Mouse (Mus musculus): ENCODE data around the gene AI481877. TPM values are rescaled to one million over a fixed set of nuclear protein-coding genes. Genes with fewer than 3 reads are reported as not detected.
A peak's percentile ranks its signal among the peaks of the same experiment; 100 is the strongest.

The AI481877 gene
- polyA plus RNA-seq, 1 experiment from 2014 or later = not detected

GRCm38 (mm10) chr4:59040397-59041287, 98.1 kb downstream of the AI481877 start:
- H3K4me3 ChIP-seq = no peak overlapping the region
- WGBS = 91% methylated on average over 11 of the region's 11 CpGs
- no peak overlapping the region for H3K27ac ChIP-seq (replicated peaks)
- H3K9me3 ChIP-seq (replicated peaks) = no peaks in the 10 kb centered on the region
- H3K27me3 ChIP-seq (ENCODE audit: low read depth, poor library complexity, severe bottlenecking) = 0 out of 2 replicates have a peak, but pooled peaks cover 8% of the 10 kb centered on the region
- DNase-seq (ENCODE audit: low spot score) = no peak
- peaks cover 9% of the 10 kb centered on the region; the same call in 1 of the 2 replicates for H3K4me1 ChIP-seq
- H3K36me3 ChIP-seq = no peaks in the 10 kb centered on the region

- no peak for DNase-seq (ENCODE audit: low spot score)
- Histone ChIP-seq H3K27ac (replicated peaks) (no peak overlapping the region), H3K4me3 (no peak overlapping the region), H3K4me1 (peaks cover 13% of the 10 kb centered on the region; the same call in 1 of the 2 replicates), H3K36me3 (no peaks in the 10 kb centered on the region), H3K27me3 (ENCODE audit: low read depth, poor library complexity, severe bottlenecking) (peaks cover 10% of the 10 kb centered on the region; the same call in 1 of the 2 replicates), H3K9me3 (replicated peaks) (peaks cover 7% of the 10 kb centered on the region)
- 88% methylated on average over 3 of the region's 3 CpGs for WGBS
Observed at GRCm38 (mm10) chr4:59037525-59037924, 101.3 kb downstream of the AI481877 start.

- H3K4me1 ChIP-seq = peaks cover 13% of the 10 kb centered on the region; the same call in 1 of the 2 replicates
- DNase-seq (ENCODE audit: low spot score) = peak; percentile 79
- H3K27me3 ChIP-seq (ENCODE audit: low read depth, poor library complexity, severe bottlenecking) = peaks cover 10% of the 10 kb centered on the region; the same call in 1 of the 2 replicates
- H3K36me3 ChIP-seq = no peaks in the 10 kb centered on the region
- no peak overlapping the region for H3K27ac ChIP-seq (replicated peaks)
- no peak overlapping the region for H3K4me3 ChIP-seq
- WGBS = 48% methylated on average over 13 of the region's 13 CpGs
- H3K9me3 ChIP-seq (replicated peaks) = peaks cover 7% of the 10 kb centered on the region
Observed at GRCm38 (mm10) chr4:59036490-59037127, 102.2 kb downstream of the AI481877 start.

- H3K4me3 ChIP-seq = peak overlapping the region; percentile 83
- H3K4me1 ChIP-seq = peaks cover 13% of the 10 kb centered on the region; the same call in 1 of the 2 replicates
- no peaks in the 10 kb centered on the region for H3K36me3 ChIP-seq
- WGBS = 59% methylated on average over 18 of the region's 18 CpGs
- peak overlapping the region; percentile 89 for H3K27ac ChIP-seq (replicated peaks)
- DNase-seq (ENCODE audit: low spot score) = no peak
- H3K9me3 ChIP-seq (replicated peaks) = peaks cover 7% of the 10 kb centered on the region
- peaks cover 10% of the 10 kb centered on the region; the same call in 1 of the 2 replicates for H3K27me3 ChIP-seq (ENCODE audit: low read depth, poor library complexity, severe bottlenecking)
Observed at GRCm38 (mm10) chr4:59035786-59036350, 102.9 kb downstream of the AI481877 start.

- Histone ChIP-seq H3K27ac (replicated peaks) (peak within 1 kb of the TSS; percentile 89), H3K4me1 (peaks cover 13% of the 10 kb centered on the region; the same call in 1 of the 2 replicates), H3K9me3 (replicated peaks) (peaks cover 7% of the 10 kb centered on the region), H3K36me3 (no peaks in the 10 kb centered on the region), H3K4me3 (peak within 1 kb of the TSS; percentile 83), H3K27me3 (ENCODE audit: low read depth, poor library complexity, severe bottlenecking) (peaks cover 10% of the 10 kb centered on the region; the same call in 1 of the 2 replicates)
- DNase-seq (ENCODE audit: low spot score) = peak; percentile 73
- WGBS = 11% methylated on average over 76 of the region's 76 CpGs
Observed at GRCm38 (mm10) chr4:59034918-59035785, 103.6 kb downstream of the AI481877 start, which contains the start of gene Gng10. TSS of gene Gng10 (plus strand) at chr4:59035088.

GRCm38 (mm10) chr4:59034325-59034917, 104.4 kb downstream of the AI481877 start:
- Histone ChIP-seq H3K9me3 (replicated peaks) (peaks cover 7% of the 10 kb centered on the region), H3K4me3 (peak overlapping the region; percentile 83), H3K27ac (replicated peaks) (peak overlapping the region; percentile 89), H3K4me1 (peaks cover 13% of the 10 kb centered on the region; the same call in 1 of the 2 replicates), H3K27me3 (ENCODE audit: low read depth, poor library complexity, severe bottlenecking) (peaks cover 10% of the 10 kb centered on the region; the same call in 1 of the 2 replicates), H3K36me3 (no peaks in the 10 kb centered on the region)
- DNase-seq (ENCODE audit: low spot score) = no peak
- WGBS = 80% methylated on average over 10 of the region's 10 CpGs

- no peak overlapping the region for H3K4me3 ChIP-seq
- H3K4me1 ChIP-seq = no peaks in the 10 kb centered on the region
- 90% methylated on average over 2 of the region's 2 CpGs for WGBS
- no peak for DNase-seq (ENCODE audit: low spot score)
- no peaks in the 10 kb centered on the region for H3K9me3 ChIP-seq (replicated peaks)
- H3K27ac ChIP-seq (replicated peaks) = no peak overlapping the region
- H3K27me3 ChIP-seq (ENCODE audit: low read depth, poor library complexity, severe bottlenecking) = no peaks in the 10 kb centered on the region
- peaks cover 31% of the 10 kb centered on the region for H3K36me3 ChIP-seq
Observed at GRCm38 (mm10) chr4:59016922-59017321, 121.9 kb downstream of the AI481877 start.

- Histone ChIP-seq H3K27ac (replicated peaks) (no peak overlapping the region), H3K9me3 (replicated peaks) (no peaks in the 10 kb centered on the region), H3K36me3 (peaks cover 20% of the 10 kb centered on the region), H3K4me3 (no peak overlapping the region), H3K4me1 (no peaks in the 10 kb centered on the region), H3K27me3 (ENCODE audit: low read depth, poor library complexity, severe bottlenecking) (0 out of 2 replicates have a peak, but pooled peaks cover 1% of the 10 kb centered on the region)
- WGBS = 92% methylated on average over 3 of the region's 3 CpGs
- DNase-seq (ENCODE audit: low spot score) = no peak
Observed at GRCm38 (mm10) chr4:59015181-59015580, 123.6 kb downstream of the AI481877 start.

- H3K4me1 ChIP-seq = peaks cover 4% of the 10 kb centered on the region
- H3K36me3 ChIP-seq = no peaks in the 10 kb centered on the region
- no peak overlapping the region for H3K27ac ChIP-seq (replicated peaks)
- H3K27me3 ChIP-seq (ENCODE audit: low read depth, poor library complexity, severe bottlenecking) = peaks cover 24% of the 10 kb centered on the region; the same call in 1 of the 2 replicates
- no peak for DNase-seq (ENCODE audit: low spot score)
- H3K9me3 ChIP-seq (replicated peaks) = no peaks in the 10 kb centered on the region
- WGBS = 88% methylated on average over 3 of the region's 3 CpGs
- H3K4me3 ChIP-seq = no peak overlapping the region
Observed at GRCm38 (mm10) chr4:59011446-59011845, 127.3 kb downstream of the AI481877 start.

GRCm38 (mm10) chr4:59009696-59010095, 129.1 kb downstream of the AI481877 start:
- H3K27ac ChIP-seq (replicated peaks) = no peak overlapping the region
- 67% methylated on average over 4 of the region's 4 CpGs for WGBS
- no peak for DNase-seq (ENCODE audit: low spot score)

GRCm38 (mm10) chr4:59009186-59009585, 129.6 kb downstream of the AI481877 start:
- DNase-seq (ENCODE audit: low spot score) = no peak
- H3K27ac ChIP-seq (replicated peaks) = no peak overlapping the region
- H3K27me3 ChIP-seq (ENCODE audit: low read depth, poor library complexity, severe bottlenecking) = peaks cover 42% of the 10 kb centered on the region
- H3K36me3 ChIP-seq = no peaks in the 10 kb centered on the region
- H3K4me1 ChIP-seq = peaks cover 17% of the 10 kb centered on the region
- WGBS = 92% methylated on average over 7 of the region's 7 CpGs
- no peaks in the 10 kb centered on the region for H3K9me3 ChIP-seq (replicated peaks)
- no peak overlapping the region for H3K4me3 ChIP-seq

More at GRCm38 (mm10) chr4:59009696-59010095, 129.1 kb downstream of the AI481877 start:
- Histone ChIP-seq H3K4me1 (peaks cover 12% of the 10 kb centered on the region), H3K36me3 (no peaks in the 10 kb centered on the region), H3K4me3 (no peak overlapping the region), H3K27me3 (ENCODE audit: low read depth, poor library complexity, severe bottlenecking) (peaks cover 37% of the 10 kb centered on the region), H3K9me3 (replicated peaks) (no peaks in the 10 kb centered on the region)
